8 mouse cellular contexts compared by ENCODE assay signal in genomic region chr12:73287609-73288008, GRCm38 (mm10). TPM values are rescaled to one million over a fixed set of nuclear protein-coding genes. Genes with fewer than 3 reads are reported as not detected.
DNase-seq lines count a peak whose midpoint lies in the region; ATAC-seq and TF ChIP-seq lines count a peak whose summit lies in the region.

No protein-coding gene starts in this region.

- no peaks in the 10 kb centered on the region for H3K79me2 ChIP-seq in heart, adult 2 months (replicated peaks; ENCODE audit: control insufficient read depth, insufficient read depth, low read length)

- H3K27me3 ChIP-seq in megakaryocyte, embryonic 14.5 days (replicated peaks) = no peaks in the 10 kb centered on the region
- no peaks in the 10 kb centered on the region for H3K27me3 ChIP-seq in heart, adult 2 months (ENCODE audit: control insufficient read depth, insufficient read depth, low read length)
- H3K27me3 ChIP-seq in kidney, adult 2 months (replicated peaks; ENCODE audit: control insufficient read depth, insufficient read depth, low read length) = no peaks in the 10 kb centered on the region

- WGBS in heart, adult 2 months = 33% methylated on average over 8 of the region's 8 CpGs
- WGBS in kidney, adult 2 months = 38% methylated on average over 8 of the region's 8 CpGs

- intact Hi-C loops in heart, adult 2 months (cut with DNase I) = loop anchor here (5.0 kb wide), 5 partner anchors 55 to 240 kb away; partner anchors contain the start of gene Six4

- peak; percentile 33; the same call in 1 of the 2 replicates for TF ChIP-seq POLR2A in heart, adult 2 months (IDR thresholded peaks at IDR 0.05; ENCODE audit: insufficient read depth, low read depth, low read length)
- TF ChIP-seq POLR2A in kidney, adult 2 months (IDR thresholded peaks at IDR 0.05; ENCODE audit: low read depth, low read length) = no peak

- peak overlapping the region; percentile 99 for H3K4me3 ChIP-seq in megakaryocyte, embryonic 14.5 days (replicated peaks)
- peak overlapping the region; percentile 97; the same call in 1 of the 2 replicates for H3K4me3 ChIP-seq in heart, adult 2 months
- H3K4me3 ChIP-seq in kidney, adult 2 months (ENCODE audit: insufficient read depth, low read depth, low read length) = peak overlapping the region; percentile 67; the same call in 1 of the 2 replicates

- no peak for TF ChIP-seq CTCF in heart, adult 2 months (IDR thresholded peaks at IDR 0.05)
- no peak for TF ChIP-seq CTCF in kidney, adult 2 months (conservative IDR thresholded peaks at IDR 0.05; ENCODE audit: insufficient read depth, insufficient read length, low read depth, low read length)

- H3K36me3 ChIP-seq in megakaryocyte, embryonic 14.5 days (replicated peaks; ENCODE audit: low read length) = peaks cover 42% of the 10 kb centered on the region
- H3K36me3 ChIP-seq in heart, adult 2 months (ENCODE audit: control insufficient read depth, insufficient read depth, low read length) = peaks cover 6% of the 10 kb centered on the region; the same call in 1 of the 2 replicates
- H3K36me3 ChIP-seq in kidney, adult 2 months (ENCODE audit: control insufficient read depth, insufficient read depth, low read length) = peaks cover 4% of the 10 kb centered on the region

- H3K9me3 ChIP-seq in megakaryocyte, embryonic 14.5 days = no peaks in the 10 kb centered on the region

- H3K9ac ChIP-seq in heart, adult 2 months (ENCODE audit: low read depth, low read length) = no peak overlapping the region

- H3K27ac ChIP-seq in heart, adult 2 months = peak overlapping the region; percentile 94
- peak overlapping the region; percentile 16; the same call in 1 of the 2 replicates for H3K27ac ChIP-seq in kidney, adult 2 months (ENCODE audit: insufficient read depth, low read depth, low read length)

- DNase-seq in heart, adult 2 months = peak; percentile 38 to 61
- peak; percentile 72 for DNase-seq in kidney, adult 2 months
- DNase-seq in lung, postnatal 10 days = peak; percentile 48
- no peak for DNase-seq in right cerebral cortex, postnatal 14 days
- DNase-seq in layer of hippocampus, postnatal 14 days (ENCODE audit: low spot score in 2 of 2) = no peak
- no peak for DNase-seq in right cerebral cortex, postnatal 4 days

- peaks cover 51% of the 10 kb centered on the region for H3K4me1 ChIP-seq in megakaryocyte, embryonic 14.5 days
- H3K4me1 ChIP-seq in heart, adult 2 months (ENCODE audit: control insufficient read depth, insufficient read depth, low read length) = peaks cover 8% of the 10 kb centered on the region
- peaks cover 13% of the 10 kb centered on the region for H3K4me1 ChIP-seq in kidney, adult 2 months (ENCODE audit: control insufficient read depth, insufficient read depth, low read length)

- TF ChIP-seq EP300 in heart, adult 2 months (IDR thresholded peaks at IDR 0.05; ENCODE audit: insufficient read depth, low read depth, low read length) = 0 out of 2 replicates have a peak, but pooled peaks have one; percentile 23

- no peak for ATAC-seq in megakaryocyte, adult 5-6 weeks (ENCODE audit: poor library complexity, severe bottlenecking)

RNA-seq across cellular contexts. Expression of gene Slc38a6, which starts 1.0 kb away (rescaled TPM):
- 2.8 TPM in 1 of 2 replicates, not detected in the other for polyA plus RNA-seq in megakaryocyte, embryonic 14.5 days (2012; ENCODE audit: insufficient read depth, low replicate concordance)
- total RNA-seq in megakaryocyte, adult 5-6 weeks (2015) = 7.9 and 9.0 TPM in 2 replicates
- total RNA-seq in megakaryocyte, adult 5-6 weeks (2017) = 5.0 and 7.2 TPM in 2 replicates
- 1 to 10 TPM; 3.8 to 4.0 TPM for total RNA-seq in heart, adult 2 months (2021)
- 8.0 and 11.7 TPM in 2 replicates for polyA plus RNA-seq in heart, adult 2 months (2012; rRNA removed)
- polyA plus RNA-seq in kidney, adult 2 months (2012; rRNA removed) = 15.1 and 17.7 TPM in 2 replicates
- 10 to 100 TPM; 14.5 to 19.0 TPM for total RNA-seq in layer of hippocampus, postnatal 14 days (2021)

RNA-seq across cellular contexts. Expression of gene Trmt5, which starts 1.1 kb away (rescaled TPM):
- 0.54 TPM in 1 of 2 replicates, not detected in the other for polyA plus RNA-seq in megakaryocyte, embryonic 14.5 days (2012; ENCODE audit: insufficient read depth, low replicate concordance)
- total RNA-seq in megakaryocyte, adult 5-6 weeks (2015) = 16.0 and 16.2 TPM in 2 replicates
- total RNA-seq in megakaryocyte, adult 5-6 weeks (2017) = 11.6 and 14.5 TPM in 2 replicates
- 10 to 100 TPM; 51.8 to 52.4 TPM for total RNA-seq in heart, adult 2 months (2021)
- 16.0 and 29.7 TPM in 2 replicates for polyA plus RNA-seq in heart, adult 2 months (2012; rRNA removed)
- polyA plus RNA-seq in kidney, adult 2 months (2012; rRNA removed) = 4.8 and 6.1 TPM in 2 replicates
- total RNA-seq in layer of hippocampus, postnatal 14 days (2021) = 10 to 100 TPM in 1 of 2 experiments, 1 to 10 TPM in 1; 9.5 to 10.7 TPM

Comparison
In these comparisons a context has a peak if more than half of its experiments do, and no peak if none do; other contexts are left out.
1. DNase-seq: peak in heart, adult 2 months (2 of 2), kidney, adult 2 months (single experiment) and lung, postnatal 10 days (single experiment); none in right cerebral cortex, postnatal 14 days (single experiment), layer of hippocampus, postnatal 14 days (0 of 2) and right cerebral cortex, postnatal 4 days (single experiment).
2. Peak in every context shown above with its lines, with median percentiles within 50 percentile points of each other: H3K4me3 ChIP-seq.